Mouse (Mus musculus) MEL (cell line): ENCODE measurements around the gene Tldc1. TPM values are rescaled to one million over a fixed set of nuclear protein-coding genes. Genes with fewer than 3 reads are reported as not detected.
A peak's percentile ranks its signal among the peaks of the same experiment; 100 is the strongest.

ENCODE experiments used
- DNase-seq: peaks from one replicate; pipeline ENCODE4 v3.0.0; 2011; ENCODE audit warnings: low read depth, low spot score
- H3K27ac ChIP-seq: 2 replicates; pipeline ENCODE4 v1.5.1; 2012; ENCODE audit warnings: low read depth, mild to moderate bottlenecking, control low read depth, low read length, moderate library complexity; ENCODE audit not compliant: control insufficient read depth
- H3K27me3 ChIP-seq, 2 experiments: fragments of 150-350 bp in 1 of 2; sonication (generic) in 1 of 2; 2 replicates each; pipeline ENCODE4 v1.6.1; 2012; ENCODE audit warnings: low read length in 2 of 2, mild to moderate bottlenecking in 2 of 2, improper control_type of control experiment in 1 of 2, moderate library complexity in 1 of 2; ENCODE audit not compliant: insufficient read depth in 2 of 2, control insufficient read depth in 1 of 2
- H3K36me3 ChIP-seq, 2 experiments: 2 replicates each; pipeline ENCODE4 v1.6.1; 2012 to 2014; ENCODE audit warnings: low read length in 2 of 2, improper control_type of control experiment in 1 of 2, inconsistent platforms in 1 of 2, mild to moderate bottlenecking in 1 of 2; ENCODE audit not compliant: insufficient read depth in 2 of 2, control insufficient read depth in 1 of 2
- H3K4me1 ChIP-seq, 2 experiments: fragments of 150-350 bp in 1 of 2; sonication (generic) in 1 of 2; 2 replicates each; pipeline ENCODE4 v1.6.1; 2012; ENCODE audit warnings: low read length in 2 of 2, improper control_type of control experiment in 1 of 2, mild to moderate bottlenecking in 1 of 2; ENCODE audit not compliant: insufficient read depth in 2 of 2, control insufficient read depth in 1 of 2
- H3K4me3 ChIP-seq, 2 experiments: fragments of 150-350 bp in 1 of 2; sonication (generic) in 1 of 2; 2 replicates each; pipeline ENCODE4 v1.5.1; 2012; ENCODE audit warnings: low read depth in 2 of 2, low read length in 2 of 2, mild to moderate bottlenecking in 2 of 2, moderate library complexity in 2 of 2, control low read depth in 1 of 2, improper control_type of control experiment in 1 of 2; ENCODE audit not compliant: control insufficient read depth in 1 of 2, insufficient read depth in 1 of 2
- H3K79me2 ChIP-seq: 2 replicates; pipeline ENCODE4 v1.6.1; 2012; ENCODE audit warnings: mild to moderate bottlenecking, low read length, moderate library complexity; ENCODE audit not compliant: control insufficient read depth, poor library complexity, insufficient read depth
- H3K9ac ChIP-seq: 2 replicates; pipeline ENCODE4 v1.6.1; 2012; ENCODE audit warnings: low read depth, mild to moderate bottlenecking, control low read depth, low read length, moderate library complexity; ENCODE audit not compliant: control insufficient read depth, poor library complexity, severe bottlenecking
- H3K9me3 ChIP-seq: fragments of 150-350 bp; sonication (generic); replicated peaks from 2 replicates; pipeline ENCODE4 v1.6.1; 2012; ENCODE audit warnings: mild to moderate bottlenecking, low read length, improper control_type of control experiment, moderate library complexity; ENCODE audit not compliant: insufficient read depth
- BHLHE40 ChIP-seq: IDR thresholded peaks from 2 replicates; pipeline ENCODE4 v1.6.1; 2012; ENCODE audit warnings: low read depth, mild to moderate bottlenecking, inconsistent platforms, low read length, improper control_type of control experiment, borderline replicate concordance
- CHD1 ChIP-seq: IDR thresholded peaks from 2 replicates; pipeline ENCODE4 v1.6.1; 2012; ENCODE audit warnings: low read depth, mild to moderate bottlenecking, inconsistent platforms, low read length, improper control_type of control experiment
- CHD2 ChIP-seq: IDR thresholded peaks from 2 replicates; pipeline ENCODE4 v1.6.1; 2011; ENCODE audit warnings: low read length, improper control_type of control experiment
- EP300 ChIP-seq, 2 experiments: IDR thresholded peaks; 2 replicates each; pipeline ENCODE4 v1.6.1; 2011; ENCODE audit warnings: improper control_type of control experiment in 2 of 2, low read length in 2 of 2, low read depth in 1 of 2, mild to moderate bottlenecking in 1 of 2
- ETS1 ChIP-seq: IDR thresholded peaks from 2 replicates; pipeline ENCODE4 v1.6.1; 2012; ENCODE audit warnings: low read depth, mild to moderate bottlenecking, inconsistent platforms, low read length, improper control_type of control experiment, moderate library complexity
- GABPA ChIP-seq: IDR thresholded peaks from 2 replicates; pipeline ENCODE4 v1.6.1; 2012; ENCODE audit warnings: low read depth, mild to moderate bottlenecking, inconsistent platforms, low read length, improper control_type of control experiment, moderate library complexity
- HCFC1 ChIP-seq: IDR thresholded peaks from 2 replicates; pipeline ENCODE4 v1.6.1; 2012; ENCODE audit warnings: low read depth, mild to moderate bottlenecking, inconsistent platforms, low read length, improper control_type of control experiment, moderate library complexity
- JUND ChIP-seq: IDR thresholded peaks from 2 replicates; pipeline ENCODE4 v1.6.1; 2011; ENCODE audit warnings: low read depth, mild to moderate bottlenecking, improper control_type of control experiment, low read length
- KAT2A ChIP-seq: conservative IDR thresholded peaks from 2 replicates; pipeline ENCODE4 v1.6.1; 2012; ENCODE audit warnings: low read depth, low read length, improper control_type of control experiment, inconsistent platforms
- MAFK ChIP-seq: IDR thresholded peaks from 2 replicates; pipeline ENCODE4 v1.6.1; 2011; ENCODE audit warnings: low read depth, mild to moderate bottlenecking, low read length, improper control_type of control experiment, borderline replicate concordance
- MAX ChIP-seq: IDR thresholded peaks from 2 replicates; pipeline ENCODE4 v1.6.1; 2011; ENCODE audit warnings: low read length, improper control_type of control experiment
- MAZ ChIP-seq: IDR thresholded peaks from 2 replicates; pipeline ENCODE4 v1.6.1; 2012; ENCODE audit warnings: low read depth, mild to moderate bottlenecking, inconsistent platforms, low read length, improper control_type of control experiment
- MEF2A ChIP-seq: IDR thresholded peaks from 2 replicates; pipeline ENCODE4 v1.6.1; 2014; ENCODE audit warnings: low read depth, mild to moderate bottlenecking, inconsistent platforms, low read length, improper control_type of control experiment; ENCODE audit not compliant: poor library complexity, insufficient replicate concordance, severe bottlenecking; ENCODE audit errors: extremely low read depth
- MXI1 ChIP-seq: IDR thresholded peaks from 2 replicates; pipeline ENCODE4 v1.6.1; 2011; ENCODE audit warnings: mild to moderate bottlenecking, low read depth, low read length, improper control_type of control experiment
- MYB ChIP-seq: IDR thresholded peaks from 2 replicates; pipeline ENCODE4 v1.6.1; 2011; ENCODE audit warnings: mild to moderate bottlenecking, low read depth, low read length, improper control_type of control experiment
- MYC ChIP-seq: IDR thresholded peaks from 2 replicates; pipeline ENCODE4 v1.6.1; 2011; ENCODE audit warnings: low read depth, mild to moderate bottlenecking, low read length, improper control_type of control experiment, moderate library complexity
- NELFE ChIP-seq: IDR thresholded peaks from 2 replicates; pipeline ENCODE4 v1.6.1; 2011; ENCODE audit warnings: low read depth, low read length, improper control_type of control experiment
- POLR2A ChIP-seq, 2 experiments: IDR thresholded peaks; 2 replicates each; pipeline ENCODE4 v1.6.1; 2011 to 2012; ENCODE audit warnings: low read length in 2 of 2, mild to moderate bottlenecking in 2 of 2, control low read depth in 1 of 2, improper control_type of control experiment in 1 of 2, low read depth in 1 of 2, moderate library complexity in 1 of 2; ENCODE audit not compliant: control insufficient read depth in 1 of 2, insufficient read depth in 1 of 2, poor library complexity in 1 of 2
- POLR2AphosphoS2 ChIP-seq: IDR thresholded peaks from 2 replicates; pipeline ENCODE4 v1.6.1; 2011; ENCODE audit warnings: low read length, improper control_type of control experiment
- POLR2AphosphoS5 ChIP-seq: IDR thresholded peaks from 2 replicates; pipeline ENCODE4 v1.6.1; 2012; ENCODE audit warnings: low read depth, borderline replicate concordance, mild to moderate bottlenecking, inconsistent platforms, low read length, moderate library complexity, mixed read lengths
- RAD21 ChIP-seq: IDR thresholded peaks from 2 replicates; pipeline ENCODE4 v1.6.1; 2011; ENCODE audit warnings: mild to moderate bottlenecking, low read depth, low read length, improper control_type of control experiment
- RCOR1 ChIP-seq: IDR thresholded peaks from 2 replicates; pipeline ENCODE4 v1.6.1; 2012; ENCODE audit warnings: low read depth, mild to moderate bottlenecking, inconsistent platforms, low read length, improper control_type of control experiment
- SIN3A ChIP-seq: IDR thresholded peaks from 2 replicates; pipeline ENCODE4 v1.6.1; 2012; ENCODE audit warnings: low read length, improper control_type of control experiment, inconsistent platforms
- SMC3 ChIP-seq: IDR thresholded peaks from 2 replicates; pipeline ENCODE4 v1.6.1; 2011; ENCODE audit warnings: low read depth, low read length, improper control_type of control experiment
- TAL1 ChIP-seq: IDR thresholded peaks from 2 replicates; pipeline ENCODE4 v1.6.1; 2012; ENCODE audit warnings: mild to moderate bottlenecking, inconsistent platforms, low read length, moderate library complexity, mixed read lengths
- TBP ChIP-seq: IDR thresholded peaks from 2 replicates; pipeline ENCODE4 v1.8.0; 2011; ENCODE audit warnings: low read depth, low read length, improper control_type of control experiment
- UBTF ChIP-seq: IDR thresholded peaks from 2 replicates; pipeline ENCODE4 v1.6.1; 2012; ENCODE audit warnings: low read depth, mild to moderate bottlenecking, inconsistent platforms, low read length, improper control_type of control experiment, moderate library complexity, borderline replicate concordance; ENCODE audit not compliant: insufficient read depth
- USF1 ChIP-seq: IDR thresholded peaks from 2 replicates; pipeline ENCODE4 v1.6.1; 2014; ENCODE audit warnings: low read depth, mild to moderate bottlenecking, inconsistent platforms, low read length, improper control_type of control experiment, moderate library complexity
- USF2 ChIP-seq, 2 experiments: IDR thresholded peaks; 2 replicates each; pipeline ENCODE4 v1.6.1; 2011 to 2012; ENCODE audit warnings: improper control_type of control experiment in 2 of 2, low read length in 2 of 2, borderline replicate concordance in 1 of 2, inconsistent platforms in 1 of 2, low read depth in 1 of 2, mild to moderate bottlenecking in 1 of 2; ENCODE audit not compliant: insufficient read depth in 1 of 2
- ZC3H11A ChIP-seq: IDR thresholded peaks from 2 replicates; pipeline ENCODE4 v1.6.1; 2012; ENCODE audit warnings: low read depth, mild to moderate bottlenecking, inconsistent platforms, low read length, improper control_type of control experiment
- ZKSCAN1 ChIP-seq: IDR thresholded peaks from 2 replicates; pipeline ENCODE4 v1.6.1; 2012; ENCODE audit warnings: low read depth, mild to moderate bottlenecking, inconsistent platforms, low read length, improper control_type of control experiment, moderate library complexity
- polyA plus RNA-seq, 2 experiments: library from polyadenylated mRNA; stranded (reverse) in 1 of 2; unstranded in 1 of 2; fragments of >175 nt in 1 of 2; fragments of >200 nt in 1 of 2; gene quantifications; 2 replicates each; pipeline versions ENCODE4 v1.2.1 to v1.2.4; 2012; ENCODE audit warnings: low replicate concordance in 2 of 2, low read depth in 1 of 2; ENCODE audit not compliant: insufficient read length in 2 of 2, insufficient read depth in 1 of 2, missing spikeins in 1 of 2
- total RNA-seq: library from RNA; depleted of rRNA; stranded (reverse); fragments of 300-350 nt; gene quantifications from 2 replicates; pipeline ENCODE4 v1.2.3, GENCODE M21; 2012

The Tldc1 gene
- total and polyA plus RNA-seq, 3 experiments: 16.1 to 16.4 TPM; not detected in 1

- Histone ChIP-seq H3K27me3 (no peaks in the 10 kb centered on the region), H3K4me3 (no peak overlapping the region; a peak in 1 of 4 replicates), H3K9me3 (no peaks in the 10 kb centered on the region), H3K79me2 (no peaks in the 10 kb centered on the region), H3K9ac (peak overlapping the region; percentile 60), H3K27ac (peak overlapping the region; percentile 91), H3K4me1 (peaks cover 46 to 71% of the 10 kb centered on the region in 2 experiments), H3K36me3 (peaks cover 0 to 43% of the 10 kb centered on the region in 2 experiments; a peak in 2 of 4 replicates)
- TF ChIP-seq MAZ: no peak
- TF ChIP-seq CHD1: 0 out of 2 replicates have a peak, but pooled peaks have one; percentile 19
- no peak for DNase-seq
Observed at GRCm38 (mm10) chr8:119827721-119828153, 49.5 kb upstream of the Tldc1 start.

DNA sequence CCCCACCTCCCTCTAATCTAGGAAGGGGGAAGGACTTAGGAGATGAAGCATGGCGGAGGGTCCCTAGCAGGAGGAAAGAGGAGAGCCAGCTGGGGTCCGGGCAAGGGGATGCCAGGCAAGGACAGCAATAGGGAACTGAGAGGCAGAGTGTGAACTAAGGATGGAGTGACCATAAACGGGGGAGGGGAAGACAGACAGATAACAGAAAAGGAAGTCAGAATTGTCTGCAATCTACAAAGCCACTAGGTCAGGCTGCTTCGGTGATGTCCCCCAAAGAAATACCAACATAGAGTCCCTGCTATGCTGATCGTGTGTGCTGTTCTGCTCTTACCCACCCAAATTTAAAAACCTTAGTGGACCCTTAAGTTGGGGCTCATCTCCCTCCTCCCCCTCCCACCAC, 48.8 kb upstream of the Tldc1 start:
- Histone ChIP-seq H3K9me3 (no peaks in the 10 kb centered on the region), H3K9ac (peak overlapping the region; percentile 62), H3K4me1 (peaks cover 42 to 64% of the 10 kb centered on the region in 2 experiments), H3K79me2 (no peaks in the 10 kb centered on the region), H3K27ac (peak overlapping the region; percentile 91), H3K4me3 (peak overlapping the region; percentile 11 to 42; a peak in 3 of 4 replicates), H3K36me3 (peaks cover 0 to 43% of the 10 kb centered on the region in 2 experiments; a peak in 2 of 4 replicates), H3K27me3 (no peaks in the 10 kb centered on the region)
- DNase-seq: peak; percentile 78
- no peak for TF ChIP-seq UBTF
- TF ChIP-seq SMC3: no peak
- peak; percentile 67; the same call in 1 of the 2 replicates for TF ChIP-seq ETS1
- TF ChIP-seq ZC3H11A: no peak
- TF ChIP-seq POLR2AphosphoS2: no peak
- TF ChIP-seq USF1: no peak
- TF ChIP-seq JUND: peak; percentile 50; the same call in 1 of the 2 replicates
- TF ChIP-seq GABPA: no peak
- no peak for TF ChIP-seq MAFK
- peak; percentile 60 for TF ChIP-seq MYB
- no peak for TF ChIP-seq KAT2A
- TF ChIP-seq SIN3A: peak; percentile 50; the same call in 1 of the 2 replicates
- no peak; a peak in 1 of 4 replicates for TF ChIP-seq POLR2A (IDR thresholded peaks at IDR 0.05; ENCODE audit: control insufficient read depth in 1 of 2, insufficient read depth in 1 of 2, low read depth in 1 of 2, low read length in 2 of 2, poor library complexity in 1 of 2)
- peak; percentile 43; the same call in 1 of the 2 replicates for TF ChIP-seq TBP
- peak; percentile 78 to 89 for TF ChIP-seq EP300 (IDR thresholded peaks at IDR 0.05; ENCODE audit: low read depth in 1 of 2, low read length in 2 of 2)
- TF ChIP-seq ZKSCAN1: no peak
- peak; percentile 67 for TF ChIP-seq CHD2
- no peak for TF ChIP-seq MAX
- no peak for TF ChIP-seq MEF2A
- TF ChIP-seq RAD21: no peak
- no peak for TF ChIP-seq USF2 (IDR thresholded peaks at IDR 0.05; ENCODE audit: borderline replicate concordance in 1 of 2, insufficient read depth in 1 of 2, low read depth in 1 of 2, low read length in 2 of 2)
- 0 out of 2 replicates have a peak, but pooled peaks have one; percentile 44 for TF ChIP-seq MAZ
- TF ChIP-seq MXI1: no peak
- no peak for TF ChIP-seq NELFE
- TF ChIP-seq HCFC1: 0 out of 2 replicates have a peak, but pooled peaks have one; percentile 15
- TF ChIP-seq RCOR1: 0 out of 2 replicates have a peak, but pooled peaks have one; percentile 16
- TF ChIP-seq MYC: no peak; the same call in 1 of the 2 replicates
- TF ChIP-seq TAL1: peak; percentile 60
- TF ChIP-seq POLR2AphosphoS5: no peak
- TF ChIP-seq BHLHE40: no peak
